Mouse (Mus musculus) midbrain, embryonic 12.5 days (tissue): ENCODE measurements around the gene Stard9. TPM values are rescaled to one million over a fixed set of nuclear protein-coding genes. Genes with fewer than 3 reads are reported as not detected.
A peak's percentile ranks its signal among the peaks of the same experiment; 100 is the strongest.

Experiments
- ATAC-seq: fragments of 200-750 bp; cut with Nextera tagmentation; 2 replicates; pipeline ENCODE4 v1.8.0; 2017; ENCODE audit warnings: low read depth, moderate TSS enrichment, moderate library complexity; ENCODE audit not compliant: low FRiP score
- H3K27ac ChIP-seq: fragments of 300-500 bp; sonication (generic); replicated peaks from 2 replicates; pipeline ENCODE4 v1.5.1; 2016; ENCODE audit warnings: mild to moderate bottlenecking
- H3K27me3 ChIP-seq: fragments of 300-500 bp; sonication (generic); 2 replicates; pipeline ENCODE4 v1.6.1; 2016; ENCODE audit warnings: mild to moderate bottlenecking
- H3K36me3 ChIP-seq: fragments of 300-500 bp; sonication (generic); 2 replicates; pipeline ENCODE4 v1.6.1; 2016
- H3K4me1 ChIP-seq: fragments of 300-500 bp; sonication (generic); 2 replicates; pipeline ENCODE4 v1.6.1; 2016
- H3K4me2 ChIP-seq: fragments of 300-500 bp; sonication (generic); replicated peaks from 2 replicates; pipeline ENCODE4 v1.6.1; 2016; ENCODE audit warnings: mild to moderate bottlenecking, moderate library complexity
- H3K4me3 ChIP-seq: fragments of 300-500 bp; sonication (generic); 2 replicates; pipeline ENCODE4 v1.5.1; 2016; ENCODE audit warnings: mild to moderate bottlenecking
- H3K9ac ChIP-seq: fragments of 300-500 bp; sonication (generic); replicated peaks from 2 replicates; pipeline ENCODE4 v1.6.1; 2016; ENCODE audit warnings: mild to moderate bottlenecking, moderate library complexity
- H3K9me3 ChIP-seq: fragments of 300-500 bp; sonication (generic); 2 replicates; pipeline ENCODE4 v1.6.1; 2016; ENCODE audit warnings: mild to moderate bottlenecking
- WGBS: fragments of 180-500 bp; shearing (Covaris S2); methylation state at CpG from one replicate; pipeline ENCODE4 v1.1.7; 2016; 5-methylcytosine and 5-hydroxymethylcytosine counted together
- polyA plus RNA-seq: library from polyadenylated mRNA; unstranded; fragments of >200 nt; fragmentation: Nextera tagmentation; extraction: Ambion mirVana; gene quantifications from 2 replicates; pipeline ENCODE4 v1.2.1, GENCODE M21; 2016

Stard9 gene
- polyA plus RNA-seq, 1 experiment from 2014 or later, result 5.3 TPM

DNA sequence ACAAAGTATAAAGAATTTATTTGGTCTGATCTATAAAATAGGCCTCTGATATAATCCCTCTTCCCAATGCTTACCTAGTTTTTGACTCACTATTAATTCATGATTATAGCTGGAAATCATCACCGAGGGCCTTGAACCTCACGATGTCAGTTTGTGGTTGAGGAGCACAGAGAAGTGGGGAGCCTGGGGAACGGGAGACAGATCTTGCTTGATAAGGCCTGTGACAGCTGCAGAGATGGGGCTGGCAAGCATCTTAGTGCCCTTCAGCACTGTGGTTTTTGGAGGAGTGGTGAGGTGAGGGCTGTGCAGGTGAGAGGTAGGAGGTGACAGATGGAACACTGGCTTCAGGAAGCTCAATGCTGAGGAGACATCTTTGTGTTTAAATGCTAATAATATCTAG lies 81.2 kb downstream of the Stard9 start:
- H3K36me3 ChIP-seq, result peaks cover 33% of the 10 kb centered on the region
- no peak for ATAC-seq
- no peak overlapping the region for H3K27ac ChIP-seq
- no peaks in the 10 kb centered on the region for H3K27me3 ChIP-seq
- no peaks in the 10 kb centered on the region for H3K9me3 ChIP-seq
- no peak overlapping the region for H3K4me2 ChIP-seq
- no peak overlapping the region for H3K9ac ChIP-seq
- no peak overlapping the region for H3K4me3 ChIP-seq
- WGBS, result 89% methylated on average over 3 of the region's 3 CpGs
- no peaks in the 10 kb centered on the region for H3K4me1 ChIP-seq

DNA sequence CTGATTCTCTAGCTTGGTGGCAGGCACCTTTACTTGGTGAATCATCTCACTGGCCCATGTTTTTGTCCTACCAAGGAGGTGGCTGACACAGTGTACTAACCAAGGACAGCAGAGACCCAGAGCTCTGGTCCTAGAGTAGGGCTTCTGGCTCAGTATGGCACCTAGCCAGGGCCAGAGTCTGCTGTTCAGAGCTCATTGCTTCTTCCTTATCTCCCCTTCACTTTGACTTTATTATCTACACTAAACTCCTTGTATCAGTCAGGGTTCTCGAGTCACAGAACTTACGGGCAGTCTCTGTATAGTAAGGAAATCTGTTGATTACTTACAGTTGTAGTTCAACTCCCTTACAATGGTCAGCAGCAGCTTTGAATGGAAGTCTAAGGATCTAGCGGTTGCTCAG lies 82.0 kb downstream of the Stard9 start:
- Histone ChIP-seq H3K36me3 (peaks cover 37% of the 10 kb centered on the region), H3K4me3 (no peak overlapping the region), H3K4me2 (no peak overlapping the region), H3K9ac (no peak overlapping the region), H3K9me3 (no peaks in the 10 kb centered on the region), H3K27ac (no peak overlapping the region), H3K27me3 (no peaks in the 10 kb centered on the region), H3K4me1 (no peaks in the 10 kb centered on the region)
- 90% methylated on average over 3 of the region's 3 CpGs for WGBS
- no peak for ATAC-seq

- Histone ChIP-seq H3K4me1 (no peaks in the 10 kb centered on the region), H3K9ac (no peak overlapping the region), H3K27me3 (no peaks in the 10 kb centered on the region), H3K4me2 (no peak overlapping the region), H3K4me3 (no peak overlapping the region), H3K36me3 (peaks cover 56% of the 10 kb centered on the region), H3K27ac (no peak overlapping the region), H3K9me3 (no peaks in the 10 kb centered on the region)
- WGBS, result 93% methylated on average over 3 of the region's 3 CpGs
- ATAC-seq, result no peak
Measured at GRCm38 (mm10) chr2:120713441-120713840, 84.5 kb downstream of the Stard9 start.

DNA sequence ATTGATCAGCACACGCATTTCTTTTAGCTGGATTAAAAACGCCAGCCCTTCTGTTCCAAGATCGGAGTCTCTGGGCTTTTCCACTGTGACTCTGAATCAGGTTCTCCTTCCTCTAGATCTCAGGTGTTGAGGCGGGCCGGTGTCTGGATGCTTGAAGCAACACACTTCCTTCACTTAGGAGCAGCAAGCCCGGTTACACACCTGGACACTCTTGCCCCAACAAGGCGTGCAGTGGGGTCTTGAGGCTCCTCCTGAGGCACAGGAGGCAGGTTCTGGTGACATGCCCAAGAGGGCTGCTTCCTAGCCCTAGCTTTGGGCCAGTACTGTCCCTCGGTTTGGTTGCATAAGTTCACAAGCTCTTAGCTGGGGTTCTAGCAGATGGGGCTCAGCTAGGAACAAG lies 89.6 kb downstream of the Stard9 start:
- no peak overlapping the region for H3K27ac ChIP-seq
- H3K9ac ChIP-seq, result no peak overlapping the region
- 96% methylated on average over 8 of the region's 8 CpGs for WGBS
- peaks cover 90% of the 10 kb centered on the region for H3K36me3 ChIP-seq
- no peaks in the 10 kb centered on the region for H3K4me1 ChIP-seq
- ATAC-seq, result no peak
- no peaks in the 10 kb centered on the region for H3K27me3 ChIP-seq
- no peaks in the 10 kb centered on the region for H3K9me3 ChIP-seq
- H3K4me3 ChIP-seq, result no peak overlapping the region
- no peak overlapping the region for H3K4me2 ChIP-seq

DNA sequence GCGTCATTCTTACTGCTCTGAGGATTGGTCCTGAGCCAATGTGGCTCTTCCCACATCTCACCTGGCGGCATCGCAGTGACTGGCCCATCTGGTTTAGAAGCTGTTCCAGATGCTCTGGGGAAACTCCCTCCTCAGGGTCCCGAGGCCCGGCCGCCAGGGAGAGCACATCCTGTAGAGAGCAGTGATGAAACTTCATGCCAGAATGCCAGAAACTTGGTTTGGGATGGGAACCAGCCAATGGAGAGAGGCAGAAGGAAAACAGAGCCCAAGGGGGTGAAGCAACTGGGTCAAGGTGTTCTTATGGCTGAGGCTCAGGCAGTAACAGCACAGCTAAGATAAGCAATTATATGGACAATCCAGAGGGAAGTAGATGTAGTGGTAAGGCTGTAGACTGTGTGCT lies 91.9 kb downstream of the Stard9 start:
- Histone ChIP-seq H3K9ac (no peak overlapping the region), H3K4me3 (no peak overlapping the region), H3K27me3 (no peaks in the 10 kb centered on the region), H3K4me1 (no peaks in the 10 kb centered on the region), H3K27ac (no peak overlapping the region), H3K9me3 (no peaks in the 10 kb centered on the region), H3K36me3 (peaks cover 93% of the 10 kb centered on the region), H3K4me2 (no peak overlapping the region)
- 93% methylated on average over 6 of the region's 6 CpGs for WGBS
- no peak for ATAC-seq

GRCm38 (mm10) chr2:120721911-120722310 lies 93.0 kb downstream of the Stard9 start:
- Histone ChIP-seq H3K9me3 (no peaks in the 10 kb centered on the region), H3K27me3 (no peaks in the 10 kb centered on the region), H3K36me3 (peaks cover 96% of the 10 kb centered on the region), H3K4me1 (no peaks in the 10 kb centered on the region), H3K27ac (no peak overlapping the region), H3K4me2 (no peak overlapping the region), H3K4me3 (no peak overlapping the region), H3K9ac (no peak overlapping the region)
- no peak for ATAC-seq
- WGBS, result 91% methylated on average over 2 of the region's 2 CpGs

GRCm38 (mm10) chr2:120722491-120722890 lies 93.6 kb downstream of the Stard9 start:
- Histone ChIP-seq H3K4me2 (no peak overlapping the region), H3K9me3 (no peaks in the 10 kb centered on the region), H3K4me3 (no peak overlapping the region), H3K27me3 (no peaks in the 10 kb centered on the region), H3K27ac (no peak overlapping the region), H3K36me3 (peaks cover 96% of the 10 kb centered on the region), H3K4me1 (no peaks in the 10 kb centered on the region), H3K9ac (no peak overlapping the region)
- 71% methylated on average over 8 of the region's 8 CpGs for WGBS
- ATAC-seq, result no peak

GRCm38 (mm10) chr2:120723621-120724020 lies 94.7 kb downstream of the Stard9 start:
- Histone ChIP-seq H3K9me3 (no peaks in the 10 kb centered on the region), H3K27me3 (no peaks in the 10 kb centered on the region), H3K4me1 (peaks cover 3% of the 10 kb centered on the region), H3K36me3 (peaks cover 96% of the 10 kb centered on the region), H3K4me2 (no peak overlapping the region), H3K27ac (no peak overlapping the region), H3K4me3 (no peak overlapping the region), H3K9ac (no peak overlapping the region)
- ATAC-seq, result no peak
- WGBS, result 84% methylated on average over 4 of the region's 4 CpGs

- 87% methylated on average over 6 of the region's 6 CpGs for WGBS
- Histone ChIP-seq H3K27me3 (no peaks in the 10 kb centered on the region), H3K9ac (no peak overlapping the region)
Measured at GRCm38 (mm10) chr2:120724176-120724575, 95.3 kb downstream of the Stard9 start.

GRCm38 (mm10) chr2:120729775-120730585 lies 101.1 kb downstream of the Stard9 start:
- Histone ChIP-seq H3K27ac (no peak overlapping the region), H3K36me3 (peaks cover 38% of the 10 kb centered on the region), H3K9ac (peak overlapping the region; percentile 98), H3K9me3 (no peaks in the 10 kb centered on the region), H3K4me1 (peaks cover 20% of the 10 kb centered on the region), H3K27me3 (no peaks in the 10 kb centered on the region), H3K4me2 (peak overlapping the region; percentile 95), H3K4me3 (peak overlapping the region; percentile 98)
- 11% methylated on average over 23 of the region's 23 CpGs for WGBS
- ATAC-seq, result no peak

More at GRCm38 (mm10) chr2:120724176-120724575, 95.3 kb downstream of the Stard9 start:
- no peak for ATAC-seq
- Histone ChIP-seq H3K9me3 (no peaks in the 10 kb centered on the region), H3K36me3 (peaks cover 92% of the 10 kb centered on the region), H3K27ac (no peak overlapping the region), H3K4me1 (peaks cover 9% of the 10 kb centered on the region), H3K4me2 (no peak overlapping the region), H3K4me3 (no peak overlapping the region)

DNA sequence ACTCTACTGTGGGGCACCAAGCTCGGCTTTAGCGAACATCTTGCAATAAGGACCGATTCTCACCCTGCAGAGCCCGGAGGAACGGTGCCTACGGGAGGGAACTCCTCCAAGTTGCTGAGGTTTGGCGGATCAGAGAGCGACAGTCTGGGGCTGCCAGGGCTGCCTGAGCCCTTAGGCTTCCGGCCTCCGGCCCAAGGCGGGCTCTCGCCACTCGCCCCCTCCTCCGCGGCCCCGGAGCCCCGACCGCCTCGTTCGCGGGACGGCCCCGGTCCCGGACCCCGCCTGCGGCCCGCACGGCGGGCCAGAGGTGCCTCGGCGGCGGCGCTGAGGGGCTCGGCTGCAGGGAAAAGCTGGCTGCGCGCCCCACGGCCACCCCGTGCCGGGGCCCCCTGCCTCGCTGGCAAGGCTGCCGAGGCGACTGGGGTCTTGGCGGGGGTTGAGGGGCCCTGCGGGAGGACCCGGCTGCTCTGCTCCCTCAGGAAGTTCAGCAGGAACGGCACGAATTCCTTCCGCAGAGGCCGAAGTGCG lies 101.8 kb downstream of the Stard9 start:
- Histone ChIP-seq H3K4me3 (peak overlapping the region; percentile 98), H3K27me3 (no peaks in the 10 kb centered on the region), H3K36me3 (peaks cover 30% of the 10 kb centered on the region), H3K9ac (peak overlapping the region; percentile 98), H3K4me2 (peak overlapping the region; percentile 95), H3K4me1 (peaks cover 20% of the 10 kb centered on the region), H3K27ac (peak overlapping the region; percentile 90), H3K9me3 (no peaks in the 10 kb centered on the region)
- under 1% methylated on average over 50 of the region's 50 CpGs for WGBS
- peak; percentile 45 for ATAC-seq

GRCm38 (mm10) chr2:120731167-120731862 lies 102.4 kb downstream of the Stard9 start:
- peaks cover 20% of the 10 kb centered on the region for H3K4me1 ChIP-seq
- peaks cover 24% of the 10 kb centered on the region for H3K36me3 ChIP-seq
- peak; percentile 97 for ATAC-seq
- peak overlapping the region; percentile 98 for H3K4me3 ChIP-seq
- H3K9me3 ChIP-seq, result no peaks in the 10 kb centered on the region
- peak overlapping the region; percentile 98 for H3K9ac ChIP-seq
- peak overlapping the region; percentile 90 for H3K27ac ChIP-seq
- no peaks in the 10 kb centered on the region for H3K27me3 ChIP-seq
- H3K4me2 ChIP-seq, result peak overlapping the region; percentile 95
- WGBS, result under 1% methylated on average over 49 of the region's 61 CpGs
